Mouse (Mus musculus): Measurements from ENCODE around the gene Serpinb1b. TPM values are rescaled to one million over a fixed set of nuclear protein-coding genes. Genes with fewer than 3 reads are reported as not detected.

Gene Serpinb1b
- polyA plus RNA-seq, 1 experiment from 2014 or later: 2.7 TPM

- no peak overlapping the region for H3K4me3 ChIP-seq
- H3K27ac ChIP-seq: no peak overlapping the region
- no peaks in the 10 kb centered on the region for H3K9me3 ChIP-seq (replicated peaks)
- H3K4me2 ChIP-seq: no peak overlapping the region
- no peaks in the 10 kb centered on the region for H3K4me1 ChIP-seq
- WGBS: 87% methylated on average over 3 of the region's 3 CpGs
- no peak overlapping the region for H3K9ac ChIP-seq
- ATAC-seq: no peak
- no peaks in the 10 kb centered on the region for H3K36me3 ChIP-seq (ENCODE audit: poor library complexity, severe bottlenecking)
- H3K27me3 ChIP-seq: no peaks in the 10 kb centered on the region
Measured at GRCm38 (mm10) chr13:33076247-33076646, 2.1 kb upstream of the Serpinb1b start.

- H3K4me2 ChIP-seq: no peak overlapping the region
- no peak for ATAC-seq
- no peaks in the 10 kb centered on the region for H3K4me1 ChIP-seq
- 91% methylated on average over 10 of the region's 10 CpGs for WGBS
- no peaks in the 10 kb centered on the region for H3K27me3 ChIP-seq
- no peaks in the 10 kb centered on the region for H3K36me3 ChIP-seq (ENCODE audit: poor library complexity, severe bottlenecking)
- H3K4me3 ChIP-seq: no peak overlapping the region
- no peaks in the 10 kb centered on the region for H3K9me3 ChIP-seq (replicated peaks)
- H3K27ac ChIP-seq: no peak overlapping the region
- no peak overlapping the region for H3K9ac ChIP-seq
Measured at GRCm38 (mm10) chr13:33077026-33077685, 1.2 kb upstream of the Serpinb1b start.

- H3K4me1 ChIP-seq: no peaks in the 10 kb centered on the region
- H3K27ac ChIP-seq: no peak overlapping the region
- H3K4me2 ChIP-seq: no peak overlapping the region
- H3K9ac ChIP-seq: no peak overlapping the region
- WGBS: 31% methylated on average over 6 of the region's 6 CpGs
- no peaks in the 10 kb centered on the region for H3K27me3 ChIP-seq
- 0 out of 2 replicates have a peak, but pooled peaks have one; percentile 59 for ATAC-seq
- no peak overlapping the region for H3K4me3 ChIP-seq
- no peaks in the 10 kb centered on the region for H3K36me3 ChIP-seq (ENCODE audit: poor library complexity, severe bottlenecking)
- H3K9me3 ChIP-seq (replicated peaks): no peaks in the 10 kb centered on the region
Measured at GRCm38 (mm10) chr13:33079391-33079790, 1.0 kb downstream of the Serpinb1b start.

- no peaks in the 10 kb centered on the region for H3K36me3 ChIP-seq (ENCODE audit: poor library complexity, severe bottlenecking)
- no peak for ATAC-seq
- no peak overlapping the region for H3K4me3 ChIP-seq
- no peaks in the 10 kb centered on the region for H3K27me3 ChIP-seq
- no peaks in the 10 kb centered on the region for H3K9me3 ChIP-seq (replicated peaks)
- H3K4me1 ChIP-seq: peaks cover 7% of the 10 kb centered on the region
- no peak overlapping the region for H3K27ac ChIP-seq
- H3K9ac ChIP-seq: no peak overlapping the region
- WGBS: 16% methylated on average over 3 of the region's 3 CpGs
- no peak overlapping the region for H3K4me2 ChIP-seq
Measured at GRCm38 (mm10) chr13:33080356-33080755, 2.0 kb downstream of the Serpinb1b start.

GRCm38 (mm10) chr13:33083834-33084233 is 5.5 kb downstream of the Serpinb1b start:
- WGBS: 62% methylated on average over 2 of the region's 2 CpGs
- Histone ChIP-seq H3K4me1 (peaks cover 10% of the 10 kb centered on the region), H3K4me3 (no peak overlapping the region), H3K27me3 (no peaks in the 10 kb centered on the region), H3K4me2 (no peak overlapping the region), H3K9ac (no peak overlapping the region), H3K27ac (no peak overlapping the region), H3K36me3 (ENCODE audit: poor library complexity, severe bottlenecking) (no peaks in the 10 kb centered on the region), H3K9me3 (replicated peaks) (no peaks in the 10 kb centered on the region)
- no peak for ATAC-seq

- Histone ChIP-seq H3K27me3 (no peaks in the 10 kb centered on the region), H3K27ac (no peak overlapping the region), H3K4me2 (peak overlapping the region; percentile 5; the same call in 1 of the 2 replicates), H3K9me3 (replicated peaks) (no peaks in the 10 kb centered on the region), H3K4me1 (peaks cover 10% of the 10 kb centered on the region), H3K36me3 (ENCODE audit: poor library complexity, severe bottlenecking) (no peaks in the 10 kb centered on the region), H3K4me3 (no peak overlapping the region), H3K9ac (no peak overlapping the region)
- ATAC-seq: peak; percentile 72; the same call in 1 of the 2 replicates
- WGBS: 53% methylated on average over 5 of the region's 5 CpGs
Measured at GRCm38 (mm10) chr13:33084975-33085694, 6.8 kb downstream of the Serpinb1b start.

- H3K4me2 ChIP-seq: 0 out of 2 replicates have a peak overlapping the region, but pooled peaks have one; percentile 5
- no peak overlapping the region for H3K9ac ChIP-seq
- no peak overlapping the region for H3K4me3 ChIP-seq
- H3K4me1 ChIP-seq: peaks cover 10% of the 10 kb centered on the region
- no peaks in the 10 kb centered on the region for H3K9me3 ChIP-seq (replicated peaks)
- H3K36me3 ChIP-seq (ENCODE audit: poor library complexity, severe bottlenecking): no peaks in the 10 kb centered on the region
- H3K27me3 ChIP-seq: no peaks in the 10 kb centered on the region
- ATAC-seq: peak; percentile 93
- H3K27ac ChIP-seq: no peak overlapping the region
Measured at GRCm38 (mm10) chr13:33085695-33086432, 7.5 kb downstream of the Serpinb1b start.

- H3K4me1 ChIP-seq: peaks cover 10% of the 10 kb centered on the region
- no peak overlapping the region for H3K27ac ChIP-seq
- ATAC-seq: no peak
- no peak overlapping the region for H3K9ac ChIP-seq
- no peaks in the 10 kb centered on the region for H3K27me3 ChIP-seq
- WGBS: 85% methylated on average over 3 of the region's 3 CpGs
- H3K4me2 ChIP-seq: no peak overlapping the region
- H3K36me3 ChIP-seq (ENCODE audit: poor library complexity, severe bottlenecking): no peaks in the 10 kb centered on the region
- no peak overlapping the region for H3K4me3 ChIP-seq
- no peaks in the 10 kb centered on the region for H3K9me3 ChIP-seq (replicated peaks)
Measured at GRCm38 (mm10) chr13:33089566-33089965, 11.2 kb downstream of the Serpinb1b start.

- H3K9me3 ChIP-seq (replicated peaks): no peaks in the 10 kb centered on the region
- 66% methylated on average over 1 of the region's 1 CpGs for WGBS
- peaks cover under 1% of the 10 kb centered on the region for H3K4me1 ChIP-seq
- H3K4me3 ChIP-seq: no peak overlapping the region
- no peak overlapping the region for H3K4me2 ChIP-seq
- H3K27me3 ChIP-seq: no peaks in the 10 kb centered on the region
- no peak for ATAC-seq
- H3K36me3 ChIP-seq (ENCODE audit: poor library complexity, severe bottlenecking): no peaks in the 10 kb centered on the region
- H3K27ac ChIP-seq: no peak overlapping the region
- H3K9ac ChIP-seq: no peak overlapping the region
Measured at GRCm38 (mm10) chr13:33090546-33090945, 12.2 kb downstream of the Serpinb1b start.

GRCm38 (mm10) chr13:33091306-33091705 is 12.9 kb downstream of the Serpinb1b start:
- Histone ChIP-seq H3K9me3 (replicated peaks) (no peaks in the 10 kb centered on the region), H3K9ac (no peak overlapping the region), H3K4me2 (no peak overlapping the region), H3K4me1 (no peaks in the 10 kb centered on the region), H3K36me3 (ENCODE audit: poor library complexity, severe bottlenecking) (no peaks in the 10 kb centered on the region), H3K4me3 (no peak overlapping the region), H3K27me3 (no peaks in the 10 kb centered on the region), H3K27ac (no peak overlapping the region)
- ATAC-seq: no peak
- 100% methylated on average over 1 of the region's 1 CpGs for WGBS

GRCm38 (mm10) chr13:33095575-33095974 is 17.2 kb downstream of the Serpinb1b start:
- no peak overlapping the region for H3K27ac ChIP-seq
- no peak overlapping the region for H3K9ac ChIP-seq
- WGBS: 84% methylated on average over 1 of the region's 1 CpGs
- ATAC-seq: no peak
- no peaks in the 10 kb centered on the region for H3K27me3 ChIP-seq
- H3K4me1 ChIP-seq: no peaks in the 10 kb centered on the region
- H3K4me3 ChIP-seq: no peak overlapping the region
- H3K9me3 ChIP-seq (replicated peaks): no peaks in the 10 kb centered on the region
- H3K36me3 ChIP-seq (ENCODE audit: poor library complexity, severe bottlenecking): no peaks in the 10 kb centered on the region
- H3K4me2 ChIP-seq: no peak overlapping the region

- peaks cover 7% of the 10 kb centered on the region; the same call in 1 of the 2 replicates for H3K9me3 ChIP-seq (replicated peaks)
- no peaks in the 10 kb centered on the region for H3K4me1 ChIP-seq
- H3K4me2 ChIP-seq: no peak overlapping the region
- ATAC-seq: no peak
- H3K27ac ChIP-seq: no peak overlapping the region
- no peak overlapping the region for H3K4me3 ChIP-seq
- H3K9ac ChIP-seq: no peak overlapping the region
- H3K36me3 ChIP-seq (ENCODE audit: poor library complexity, severe bottlenecking): no peaks in the 10 kb centered on the region
- H3K27me3 ChIP-seq: no peaks in the 10 kb centered on the region
Measured at GRCm38 (mm10) chr13:33105626-33106025, 27.3 kb downstream of the Serpinb1b start.

Data from forebrain, embryonic 13.5 days (tissue).